Mouse (Mus musculus) MEL (cell line): ENCODE measurements around the gene Igf1r. TPM values are rescaled to one million over a fixed set of nuclear protein-coding genes. Genes with fewer than 3 reads are reported as not detected.

Source experiments
- DNase-seq: peaks from one replicate; pipeline ENCODE4 v3.0.0; 2011; ENCODE audit warnings: low read depth, low spot score
- H3K27ac ChIP-seq: 2 replicates; pipeline ENCODE4 v1.5.1; 2012; ENCODE audit warnings: low read depth, mild to moderate bottlenecking, control low read depth, low read length, moderate library complexity; ENCODE audit not compliant: control insufficient read depth
- H3K27me3 ChIP-seq, 2 experiments: fragments of 150-350 bp in 1 of 2; sonication (generic) in 1 of 2; 2 replicates each; pipeline ENCODE4 v1.6.1; 2012; ENCODE audit warnings: low read length in 2 of 2, mild to moderate bottlenecking in 2 of 2, improper control_type of control experiment in 1 of 2, moderate library complexity in 1 of 2; ENCODE audit not compliant: insufficient read depth in 2 of 2, control insufficient read depth in 1 of 2
- H3K36me3 ChIP-seq, 2 experiments: 2 replicates each; pipeline ENCODE4 v1.6.1; 2012 to 2014; ENCODE audit warnings: low read length in 2 of 2, improper control_type of control experiment in 1 of 2, inconsistent platforms in 1 of 2, mild to moderate bottlenecking in 1 of 2; ENCODE audit not compliant: insufficient read depth in 2 of 2, control insufficient read depth in 1 of 2
- H3K4me1 ChIP-seq, 2 experiments: fragments of 150-350 bp in 1 of 2; sonication (generic) in 1 of 2; 2 replicates each; pipeline ENCODE4 v1.6.1; 2012; ENCODE audit warnings: low read length in 2 of 2, improper control_type of control experiment in 1 of 2, mild to moderate bottlenecking in 1 of 2; ENCODE audit not compliant: insufficient read depth in 2 of 2, control insufficient read depth in 1 of 2
- H3K4me3 ChIP-seq, 2 experiments: fragments of 150-350 bp in 1 of 2; sonication (generic) in 1 of 2; 2 replicates each; pipeline ENCODE4 v1.5.1; 2012; ENCODE audit warnings: low read depth in 2 of 2, low read length in 2 of 2, mild to moderate bottlenecking in 2 of 2, moderate library complexity in 2 of 2, control low read depth in 1 of 2, improper control_type of control experiment in 1 of 2; ENCODE audit not compliant: control insufficient read depth in 1 of 2, insufficient read depth in 1 of 2
- H3K79me2 ChIP-seq: 2 replicates; pipeline ENCODE4 v1.6.1; 2012; ENCODE audit warnings: mild to moderate bottlenecking, low read length, moderate library complexity; ENCODE audit not compliant: control insufficient read depth, poor library complexity, insufficient read depth
- H3K9ac ChIP-seq: 2 replicates; pipeline ENCODE4 v1.6.1; 2012; ENCODE audit warnings: low read depth, mild to moderate bottlenecking, control low read depth, low read length, moderate library complexity; ENCODE audit not compliant: control insufficient read depth, poor library complexity, severe bottlenecking
- H3K9me3 ChIP-seq: fragments of 150-350 bp; sonication (generic); replicated peaks from 2 replicates; pipeline ENCODE4 v1.6.1; 2012; ENCODE audit warnings: mild to moderate bottlenecking, low read length, improper control_type of control experiment, moderate library complexity; ENCODE audit not compliant: insufficient read depth
- BHLHE40 ChIP-seq: IDR thresholded peaks from 2 replicates; pipeline ENCODE4 v1.6.1; 2012; ENCODE audit warnings: low read depth, mild to moderate bottlenecking, inconsistent platforms, low read length, improper control_type of control experiment, borderline replicate concordance
- CHD1 ChIP-seq: IDR thresholded peaks from 2 replicates; pipeline ENCODE4 v1.6.1; 2012; ENCODE audit warnings: low read depth, mild to moderate bottlenecking, inconsistent platforms, low read length, improper control_type of control experiment
- CHD2 ChIP-seq: IDR thresholded peaks from 2 replicates; pipeline ENCODE4 v1.6.1; 2011; ENCODE audit warnings: low read length, improper control_type of control experiment
- CTCF ChIP-seq, 3 experiments: IDR thresholded peaks in 2 of 3; conservative IDR thresholded peaks in 1 of 3; 2 replicates each; pipeline ENCODE4 v1.5.1; 2011 to 2012; ENCODE audit warnings: low read length in 3 of 3, low read depth in 2 of 3, mild to moderate bottlenecking in 2 of 3, improper control_type of control experiment in 1 of 3, inconsistent platforms in 1 of 3, mixed read lengths in 1 of 3, moderate library complexity in 1 of 3; ENCODE audit not compliant: control insufficient read depth in 1 of 3, insufficient read depth in 1 of 3, poor library complexity in 1 of 3, severe bottlenecking in 1 of 3
- E2F4 ChIP-seq: IDR thresholded peaks from 2 replicates; pipeline ENCODE4 v1.6.1; 2011; ENCODE audit warnings: low read depth, low read length, improper control_type of control experiment, borderline replicate concordance
- ELF1 ChIP-seq: IDR thresholded peaks from 2 replicates; pipeline ENCODE4 v1.6.1; 2014; ENCODE audit warnings: low read depth, mild to moderate bottlenecking, inconsistent platforms, low read length, improper control_type of control experiment, moderate library complexity
- EP300 ChIP-seq, 2 experiments: IDR thresholded peaks; 2 replicates each; pipeline ENCODE4 v1.6.1; 2011; ENCODE audit warnings: improper control_type of control experiment in 2 of 2, low read length in 2 of 2, low read depth in 1 of 2, mild to moderate bottlenecking in 1 of 2
- ETS1 ChIP-seq: IDR thresholded peaks from 2 replicates; pipeline ENCODE4 v1.6.1; 2012; ENCODE audit warnings: low read depth, mild to moderate bottlenecking, inconsistent platforms, low read length, improper control_type of control experiment, moderate library complexity
- GABPA ChIP-seq: IDR thresholded peaks from 2 replicates; pipeline ENCODE4 v1.6.1; 2012; ENCODE audit warnings: low read depth, mild to moderate bottlenecking, inconsistent platforms, low read length, improper control_type of control experiment, moderate library complexity
- GATA1 ChIP-seq: IDR thresholded peaks from 2 replicates; pipeline ENCODE4 v1.6.1; 2011; ENCODE audit warnings: low read depth, low read length, improper control_type of control experiment
- HCFC1 ChIP-seq: IDR thresholded peaks from 2 replicates; pipeline ENCODE4 v1.6.1; 2012; ENCODE audit warnings: low read depth, mild to moderate bottlenecking, inconsistent platforms, low read length, improper control_type of control experiment, moderate library complexity
- JUND ChIP-seq: IDR thresholded peaks from 2 replicates; pipeline ENCODE4 v1.6.1; 2011; ENCODE audit warnings: low read depth, mild to moderate bottlenecking, improper control_type of control experiment, low read length
- KAT2A ChIP-seq: conservative IDR thresholded peaks from 2 replicates; pipeline ENCODE4 v1.6.1; 2012; ENCODE audit warnings: low read depth, low read length, improper control_type of control experiment, inconsistent platforms
- MAFK ChIP-seq: IDR thresholded peaks from 2 replicates; pipeline ENCODE4 v1.6.1; 2011; ENCODE audit warnings: low read depth, mild to moderate bottlenecking, low read length, improper control_type of control experiment, borderline replicate concordance
- MAX ChIP-seq: IDR thresholded peaks from 2 replicates; pipeline ENCODE4 v1.6.1; 2011; ENCODE audit warnings: low read length, improper control_type of control experiment
- MEF2A ChIP-seq: IDR thresholded peaks from 2 replicates; pipeline ENCODE4 v1.6.1; 2014; ENCODE audit warnings: low read depth, mild to moderate bottlenecking, inconsistent platforms, low read length, improper control_type of control experiment; ENCODE audit not compliant: poor library complexity, insufficient replicate concordance, severe bottlenecking; ENCODE audit errors: extremely low read depth
- MXI1 ChIP-seq: IDR thresholded peaks from 2 replicates; pipeline ENCODE4 v1.6.1; 2011; ENCODE audit warnings: mild to moderate bottlenecking, low read depth, low read length, improper control_type of control experiment
- MYB ChIP-seq: IDR thresholded peaks from 2 replicates; pipeline ENCODE4 v1.6.1; 2011; ENCODE audit warnings: mild to moderate bottlenecking, low read depth, low read length, improper control_type of control experiment
- MYC ChIP-seq: IDR thresholded peaks from 2 replicates; pipeline ENCODE4 v1.6.1; 2011; ENCODE audit warnings: low read depth, mild to moderate bottlenecking, low read length, improper control_type of control experiment, moderate library complexity
- NELFE ChIP-seq: IDR thresholded peaks from 2 replicates; pipeline ENCODE4 v1.6.1; 2011; ENCODE audit warnings: low read depth, low read length, improper control_type of control experiment
- NRF1 ChIP-seq: IDR thresholded peaks from 2 replicates; pipeline ENCODE4 v1.6.1; 2014; ENCODE audit warnings: low read depth, mild to moderate bottlenecking, inconsistent platforms, low read length, improper control_type of control experiment, moderate library complexity; ENCODE audit not compliant: poor library complexity, insufficient read depth, severe bottlenecking
- POLR2A ChIP-seq, 2 experiments: IDR thresholded peaks; 2 replicates each; pipeline ENCODE4 v1.6.1; 2011 to 2012; ENCODE audit warnings: low read length in 2 of 2, mild to moderate bottlenecking in 2 of 2, control low read depth in 1 of 2, improper control_type of control experiment in 1 of 2, low read depth in 1 of 2, moderate library complexity in 1 of 2; ENCODE audit not compliant: control insufficient read depth in 1 of 2, insufficient read depth in 1 of 2, poor library complexity in 1 of 2
- POLR2AphosphoS2 ChIP-seq: IDR thresholded peaks from 2 replicates; pipeline ENCODE4 v1.6.1; 2011; ENCODE audit warnings: low read length, improper control_type of control experiment
- POLR2AphosphoS5 ChIP-seq: IDR thresholded peaks from 2 replicates; pipeline ENCODE4 v1.6.1; 2012; ENCODE audit warnings: low read depth, borderline replicate concordance, mild to moderate bottlenecking, inconsistent platforms, low read length, moderate library complexity, mixed read lengths
- RAD21 ChIP-seq: IDR thresholded peaks from 2 replicates; pipeline ENCODE4 v1.6.1; 2011; ENCODE audit warnings: mild to moderate bottlenecking, low read depth, low read length, improper control_type of control experiment
- RCOR1 ChIP-seq: IDR thresholded peaks from 2 replicates; pipeline ENCODE4 v1.6.1; 2012; ENCODE audit warnings: low read depth, mild to moderate bottlenecking, inconsistent platforms, low read length, improper control_type of control experiment
- SIN3A ChIP-seq: IDR thresholded peaks from 2 replicates; pipeline ENCODE4 v1.6.1; 2012; ENCODE audit warnings: low read length, improper control_type of control experiment, inconsistent platforms
- SMC3 ChIP-seq: IDR thresholded peaks from 2 replicates; pipeline ENCODE4 v1.6.1; 2011; ENCODE audit warnings: low read depth, low read length, improper control_type of control experiment
- TAL1 ChIP-seq: IDR thresholded peaks from 2 replicates; pipeline ENCODE4 v1.6.1; 2012; ENCODE audit warnings: mild to moderate bottlenecking, inconsistent platforms, low read length, moderate library complexity, mixed read lengths
- TBP ChIP-seq: IDR thresholded peaks from 2 replicates; pipeline ENCODE4 v1.8.0; 2011; ENCODE audit warnings: low read depth, low read length, improper control_type of control experiment
- TCF12 ChIP-seq: IDR thresholded peaks from 2 replicates; pipeline ENCODE4 v1.6.1; 2014; ENCODE audit warnings: low read depth, mild to moderate bottlenecking, inconsistent platforms, low read length, improper control_type of control experiment, moderate library complexity
- UBTF ChIP-seq: IDR thresholded peaks from 2 replicates; pipeline ENCODE4 v1.6.1; 2012; ENCODE audit warnings: low read depth, mild to moderate bottlenecking, inconsistent platforms, low read length, improper control_type of control experiment, moderate library complexity, borderline replicate concordance; ENCODE audit not compliant: insufficient read depth
- USF1 ChIP-seq: IDR thresholded peaks from 2 replicates; pipeline ENCODE4 v1.6.1; 2014; ENCODE audit warnings: low read depth, mild to moderate bottlenecking, inconsistent platforms, low read length, improper control_type of control experiment, moderate library complexity
- USF2 ChIP-seq, 2 experiments: IDR thresholded peaks; 2 replicates each; pipeline ENCODE4 v1.6.1; 2011 to 2012; ENCODE audit warnings: improper control_type of control experiment in 2 of 2, low read length in 2 of 2, borderline replicate concordance in 1 of 2, inconsistent platforms in 1 of 2, low read depth in 1 of 2, mild to moderate bottlenecking in 1 of 2; ENCODE audit not compliant: insufficient read depth in 1 of 2
- ZC3H11A ChIP-seq: IDR thresholded peaks from 2 replicates; pipeline ENCODE4 v1.6.1; 2012; ENCODE audit warnings: low read depth, mild to moderate bottlenecking, inconsistent platforms, low read length, improper control_type of control experiment
- ZKSCAN1 ChIP-seq: IDR thresholded peaks from 2 replicates; pipeline ENCODE4 v1.6.1; 2012; ENCODE audit warnings: low read depth, mild to moderate bottlenecking, inconsistent platforms, low read length, improper control_type of control experiment, moderate library complexity
- ZMIZ1 ChIP-seq: IDR thresholded peaks from 2 replicates; pipeline ENCODE4 v1.6.1; 2012; ENCODE audit warnings: low read depth, mild to moderate bottlenecking, inconsistent platforms, low read length, improper control_type of control experiment, moderate library complexity
- ZNF384 ChIP-seq: IDR thresholded peaks from 2 replicates; pipeline ENCODE4 v1.6.1; 2012; ENCODE audit warnings: low read depth, mild to moderate bottlenecking, inconsistent platforms, low read length, improper control_type of control experiment
- polyA plus RNA-seq, 2 experiments: library from polyadenylated mRNA; stranded (reverse) in 1 of 2; unstranded in 1 of 2; fragments of >175 nt in 1 of 2; fragments of >200 nt in 1 of 2; gene quantifications; 2 replicates each; pipeline versions ENCODE4 v1.2.1 to v1.2.4; 2012; ENCODE audit warnings: low replicate concordance in 2 of 2, low read depth in 1 of 2; ENCODE audit not compliant: insufficient read length in 2 of 2, insufficient read depth in 1 of 2, missing spikeins in 1 of 2
- total RNA-seq: library from RNA; depleted of rRNA; stranded (reverse); fragments of 300-350 nt; gene quantifications from 2 replicates; pipeline ENCODE4 v1.2.3, GENCODE M21; 2012

The Igf1r gene
- total and polyA plus RNA-seq, 3 experiments: 11.8 to 11.9 TPM; not detected in 1

DNA sequence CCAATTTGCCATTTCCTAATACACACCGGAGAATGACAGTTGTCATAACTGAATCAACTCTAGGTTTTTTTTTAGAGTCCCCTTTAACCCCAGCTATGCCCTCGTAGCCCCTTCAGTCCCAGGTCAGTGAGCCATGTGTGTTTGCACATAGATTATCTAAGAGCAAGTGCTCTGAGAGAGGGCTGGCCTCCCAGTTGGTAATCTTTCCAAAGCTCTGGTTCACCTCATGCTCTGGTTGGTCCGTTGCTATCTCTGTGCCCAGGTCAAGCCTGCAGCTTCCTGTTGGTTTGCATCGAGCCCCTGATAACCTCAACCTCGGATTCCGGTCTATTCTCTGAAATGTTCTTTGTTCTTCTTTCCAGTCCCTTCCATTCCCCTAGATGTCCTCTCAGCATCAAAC lies 236.6 kb downstream of the Igf1r start:
- Histone ChIP-seq H3K27ac (peak overlapping the region; percentile 87), H3K36me3 (peaks cover 8 to 22% of the 10 kb centered on the region in 2 experiments), H3K79me2 (no peaks in the 10 kb centered on the region), H3K4me1 (peaks cover 9 to 28% of the 10 kb centered on the region in 2 experiments), H3K9ac (no peak overlapping the region), H3K27me3 (no peaks in the 10 kb centered on the region), H3K9me3 (no peaks in the 10 kb centered on the region), H3K4me3 (no peak overlapping the region)
- DNase-seq: peak; percentile 84
- TF ChIP-seq POLR2AphosphoS5 (no peak), RAD21 (no peak), MXI1 (no peak; the same call in 1 of the 2 replicates), NRF1 (no peak; the same call in 1 of the 2 replicates), USF1 (no peak), SIN3A (peak; percentile 79), JUND (0 out of 2 replicates have a peak, but pooled peaks have one; percentile 46), CHD1 (no peak), ETS1 (peak; percentile 75), NELFE (no peak), ZMIZ1 (no peak), CHD2 (peak; percentile 15; the same call in 1 of the 2 replicates), SMC3 (no peak), EP300 (IDR thresholded peaks at IDR 0.05; ENCODE audit: low read depth in 1 of 2, low read length in 2 of 2) (peak; percentile 96 to 97), E2F4 (no peak), TCF12 (peak; percentile 94), KAT2A (no peak), POLR2AphosphoS2 (no peak), POLR2A (IDR thresholded peaks at IDR 0.05; ENCODE audit: control insufficient read depth in 1 of 2, insufficient read depth in 1 of 2, low read depth in 1 of 2, low read length in 2 of 2, poor library complexity in 1 of 2) (no peak), MYC (peak; percentile 79), MYB (peak; percentile 70), HCFC1 (no peak), RCOR1 (peak; percentile 87), MAX (peak; percentile 68), ZKSCAN1 (no peak), UBTF (no peak), USF2 (IDR thresholded peaks at IDR 0.05; ENCODE audit: borderline replicate concordance in 1 of 2, insufficient read depth in 1 of 2, low read depth in 1 of 2, low read length in 2 of 2) (no peak), TBP (no peak), CTCF (IDR thresholded peaks at IDR 0.05 in 2 of 3, conservative IDR thresholded peaks at IDR 0.05 in 1 of 3; ENCODE audit: control insufficient read depth in 1 of 3, insufficient read depth in 1 of 3, low read depth in 2 of 3, low read length in 3 of 3, poor library complexity in 1 of 3, severe bottlenecking in 1 of 3) (no peak), ELF1 (no peak), ZC3H11A (no peak), MEF2A (no peak), TAL1 (peak; percentile 87), BHLHE40 (peak; percentile 40; the same call in 1 of the 2 replicates), MAFK (no peak), GATA1 (peak; percentile 94), ZNF384 (peak; percentile 57), GABPA (no peak)
